Mouse (Mus musculus) neural tube, embryonic 13.5 days (tissue): ENCODE data around the gene Fbxl16. TPM values are rescaled to one million over a fixed set of nuclear protein-coding genes. Genes with fewer than 3 reads are reported as not detected.

Experiments
- ATAC-seq: fragments of 200-750 bp; cut with Nextera tagmentation; 2 replicates; pipeline ENCODE4 v1.8.0; 2017; ENCODE audit warnings: low read depth, mild to moderate bottlenecking, moderate TSS enrichment, moderate library complexity
- H3K27ac ChIP-seq: fragments of 300-500 bp; sonication (generic); replicated peaks from 2 replicates; pipeline ENCODE4 v1.5.1; 2015; ENCODE audit warnings: moderate library complexity, mild to moderate bottlenecking, inconsistent platforms
- H3K27me3 ChIP-seq: fragments of 300-500 bp; sonication (generic); 2 replicates; pipeline ENCODE4 v1.6.1; 2015; ENCODE audit warnings: mild to moderate bottlenecking, inconsistent platforms
- H3K36me3 ChIP-seq: fragments of 300-500 bp; sonication (generic); 2 replicates; pipeline ENCODE4 v1.6.1; 2015; ENCODE audit warnings: mild to moderate bottlenecking, inconsistent platforms
- H3K4me1 ChIP-seq: fragments of 300-500 bp; sonication (generic); replicated peaks from 2 replicates; pipeline ENCODE4 v1.6.1; 2015; ENCODE audit warnings: inconsistent platforms
- H3K4me2 ChIP-seq: fragments of 300-500 bp; sonication (generic); 2 replicates; pipeline ENCODE4 v1.6.1; 2015; ENCODE audit warnings: inconsistent platforms, mild to moderate bottlenecking, moderate library complexity
- H3K4me3 ChIP-seq: fragments of 300-500 bp; sonication (generic); 2 replicates; pipeline ENCODE4 v1.5.1; 2015; ENCODE audit warnings: mild to moderate bottlenecking, inconsistent platforms
- H3K9ac ChIP-seq: fragments of 300-500 bp; sonication (generic); 2 replicates; pipeline ENCODE4 v1.6.1; 2015; ENCODE audit warnings: moderate library complexity, mild to moderate bottlenecking, inconsistent platforms
- H3K9me3 ChIP-seq: fragments of 300-500 bp; sonication (generic); 2 replicates; pipeline ENCODE4 v1.6.1; 2016; ENCODE audit warnings: inconsistent platforms
- WGBS: fragments of 180-500 bp; shearing (Covaris S2); methylation state at CpG from one replicate; pipeline ENCODE4 v1.1.7; 2015; 5-methylcytosine and 5-hydroxymethylcytosine counted together
- polyA plus RNA-seq: library from polyadenylated mRNA; unstranded; fragments of >200 nt; fragmentation: Nextera tagmentation; extraction: Ambion mirVana; gene quantifications from 2 replicates; pipeline ENCODE4 v1.2.1, GENCODE M21; 2015

Gene Fbxl16
- polyA plus RNA-seq, 1 experiment from 2014 or later: 31.8 TPM

DNA sequence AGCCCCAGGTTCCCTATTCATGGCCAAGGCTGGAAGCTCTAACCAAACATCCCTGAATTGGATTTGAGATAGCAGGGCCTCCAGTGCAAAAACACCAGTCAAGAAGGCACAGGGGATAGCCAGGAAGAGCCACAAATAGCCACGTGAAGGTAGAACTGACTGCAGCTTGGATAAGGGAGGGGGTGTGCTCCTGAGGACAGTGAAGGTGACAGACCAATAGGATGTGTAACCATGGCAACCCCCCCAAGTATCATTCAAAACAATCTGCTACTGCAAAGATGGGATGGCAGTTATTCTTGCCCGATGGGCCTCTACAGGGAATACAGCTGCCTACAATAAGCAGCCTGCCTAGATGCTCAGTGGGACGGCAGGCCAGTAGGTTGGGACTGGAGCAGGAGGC, 28.6 kb downstream of the Fbxl16 start:
- Histone ChIP-seq H3K9ac (peak overlapping the region; percentile 87), H3K27me3 (no peaks in the 10 kb centered on the region), H3K4me2 (peak overlapping the region; percentile 98), H3K36me3 (peaks cover 53% of the 10 kb centered on the region), H3K9me3 (no peaks in the 10 kb centered on the region), H3K27ac (peak overlapping the region; percentile 84), H3K4me1 (peaks cover 57% of the 10 kb centered on the region), H3K4me3 (peak overlapping the region; percentile 48)
- 20% methylated on average over 3 of the region's 3 CpGs for WGBS
- no peak for ATAC-seq

GRCm38 (mm10) chr17:25838904-25839303, 30.0 kb downstream of the Fbxl16 start:
- H3K4me3 ChIP-seq: no peak overlapping the region
- H3K27ac ChIP-seq: no peak overlapping the region
- ATAC-seq: no peak
- peaks cover 63% of the 10 kb centered on the region for H3K4me1 ChIP-seq
- H3K36me3 ChIP-seq: peaks cover 59% of the 10 kb centered on the region
- WGBS: 86% methylated on average over 4 of the region's 4 CpGs
- no peaks in the 10 kb centered on the region for H3K27me3 ChIP-seq
- no peak overlapping the region; the same call in 1 of the 2 replicates for H3K9ac ChIP-seq
- no peaks in the 10 kb centered on the region for H3K9me3 ChIP-seq
- H3K4me2 ChIP-seq: no peak overlapping the region

- H3K4me1 ChIP-seq: peaks cover 59% of the 10 kb centered on the region
- no peak for ATAC-seq
- no peak overlapping the region for H3K4me3 ChIP-seq
- no peak overlapping the region for H3K4me2 ChIP-seq
- H3K36me3 ChIP-seq: peaks cover 59% of the 10 kb centered on the region
- H3K9ac ChIP-seq: no peak overlapping the region
- no peaks in the 10 kb centered on the region for H3K9me3 ChIP-seq
- no peak overlapping the region for H3K27ac ChIP-seq
- no peaks in the 10 kb centered on the region for H3K27me3 ChIP-seq
- 80% methylated on average over 14 of the region's 14 CpGs for WGBS
Observed at GRCm38 (mm10) chr17:25839455-25840235, 30.8 kb downstream of the Fbxl16 start.

- Histone ChIP-seq H3K27ac (no peak overlapping the region), H3K36me3 (peaks cover 54% of the 10 kb centered on the region), H3K9me3 (no peaks in the 10 kb centered on the region), H3K4me3 (no peak overlapping the region), H3K4me1 (peaks cover 54% of the 10 kb centered on the region), H3K9ac (no peak overlapping the region), H3K27me3 (no peaks in the 10 kb centered on the region), H3K4me2 (no peak overlapping the region)
- WGBS: 97% methylated on average over 6 of the region's 6 CpGs
- no peak for ATAC-seq
Observed at GRCm38 (mm10) chr17:25840519-25840918, 31.6 kb downstream of the Fbxl16 start.

- Histone ChIP-seq H3K27ac (no peak within 1 kb of the TSS), H3K4me1 (peaks cover 46% of the 10 kb centered on the region), H3K4me2 (no peak within 1 kb of the TSS), H3K9me3 (no peaks in the 10 kb centered on the region), H3K36me3 (peaks cover 53% of the 10 kb centered on the region), H3K4me3 (no peak within 1 kb of the TSS), H3K27me3 (no peaks in the 10 kb centered on the region), H3K9ac (no peak within 1 kb of the TSS)
- 92% methylated on average over 22 of the region's 22 CpGs for WGBS
- no peak for ATAC-seq
Observed at GRCm38 (mm10) chr17:25841117-25841880, 32.4 kb downstream of the Fbxl16 start, which contains the start of gene Gm20683. Gene Gm20683, minus strand, starts transcription at chr17:25841763.

DNA sequence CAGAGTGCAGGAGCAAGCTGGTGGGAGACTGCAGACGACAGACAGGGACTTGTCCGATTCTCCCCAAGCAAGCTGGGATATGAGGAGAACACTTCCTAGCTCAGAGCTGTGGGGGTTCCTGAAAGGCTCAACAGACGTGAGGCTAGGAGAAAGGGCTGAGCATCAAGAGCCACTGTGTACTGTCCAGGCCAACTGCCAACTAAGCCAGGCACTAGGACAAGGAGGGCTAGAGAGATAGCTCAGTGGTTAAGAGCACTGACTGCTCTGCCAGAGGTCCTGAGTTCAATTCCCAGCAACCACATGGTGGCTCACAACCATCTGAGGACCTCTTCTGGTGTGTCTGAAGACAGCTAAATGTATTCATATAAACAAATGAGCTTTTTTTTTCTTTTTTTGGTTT, 33.6 kb downstream of the Fbxl16 start:
- no peak for ATAC-seq
- Histone ChIP-seq H3K27me3 (no peaks in the 10 kb centered on the region), H3K27ac (no peak overlapping the region), H3K9ac (0 out of 2 replicates have a peak overlapping the region, but pooled peaks have one; percentile 86), H3K36me3 (peaks cover 62% of the 10 kb centered on the region), H3K4me3 (no peak overlapping the region), H3K4me1 (peaks cover 34% of the 10 kb centered on the region), H3K9me3 (no peaks in the 10 kb centered on the region), H3K4me2 (no peak overlapping the region)
- WGBS: 86% methylated on average over 3 of the region's 3 CpGs

DNA sequence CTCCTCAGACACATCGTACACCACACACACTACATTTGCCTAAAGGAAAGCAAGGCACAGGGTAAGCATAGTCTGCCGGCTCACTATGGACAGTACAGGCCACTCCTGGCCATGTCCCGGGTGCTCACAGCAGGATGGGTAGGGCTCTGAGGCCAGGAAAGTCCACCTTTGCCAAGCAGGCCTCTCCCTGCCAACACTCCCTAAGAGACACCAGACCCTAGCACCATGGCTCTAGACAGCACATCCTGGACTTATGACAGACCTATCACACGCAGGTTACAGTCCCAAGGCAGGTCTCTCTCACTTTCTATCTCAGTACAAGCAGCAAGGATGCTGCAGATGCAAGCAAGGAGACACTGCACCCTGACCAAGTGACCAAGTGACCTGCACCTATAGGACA, 34.2 kb downstream of the Fbxl16 start:
- Histone ChIP-seq H3K36me3 (peaks cover 65% of the 10 kb centered on the region), H3K4me1 (peaks cover 28% of the 10 kb centered on the region), H3K9ac (peak overlapping the region; percentile 86), H3K27me3 (no peaks in the 10 kb centered on the region), H3K4me3 (peak overlapping the region; percentile 86), H3K9me3 (no peaks in the 10 kb centered on the region), H3K4me2 (peak overlapping the region; percentile 95), H3K27ac (no peak overlapping the region)
- 90% methylated on average over 4 of the region's 4 CpGs for WGBS
- ATAC-seq: no peak

GRCm38 (mm10) chr17:25843636-25844395, 34.9 kb downstream of the Fbxl16 start:
- H3K27ac ChIP-seq: peak overlapping the region; percentile 69
- H3K4me2 ChIP-seq: peak overlapping the region; percentile 95
- 3% methylated on average over 38 of the region's 38 CpGs for WGBS
- peaks cover 23% of the 10 kb centered on the region for H3K4me1 ChIP-seq
- peak; percentile 38 for ATAC-seq
- no peaks in the 10 kb centered on the region for H3K27me3 ChIP-seq
- peaks cover 68% of the 10 kb centered on the region for H3K36me3 ChIP-seq
- no peaks in the 10 kb centered on the region for H3K9me3 ChIP-seq
- peak overlapping the region; percentile 86 for H3K9ac ChIP-seq
- H3K4me3 ChIP-seq: peak overlapping the region; percentile 86

DNA sequence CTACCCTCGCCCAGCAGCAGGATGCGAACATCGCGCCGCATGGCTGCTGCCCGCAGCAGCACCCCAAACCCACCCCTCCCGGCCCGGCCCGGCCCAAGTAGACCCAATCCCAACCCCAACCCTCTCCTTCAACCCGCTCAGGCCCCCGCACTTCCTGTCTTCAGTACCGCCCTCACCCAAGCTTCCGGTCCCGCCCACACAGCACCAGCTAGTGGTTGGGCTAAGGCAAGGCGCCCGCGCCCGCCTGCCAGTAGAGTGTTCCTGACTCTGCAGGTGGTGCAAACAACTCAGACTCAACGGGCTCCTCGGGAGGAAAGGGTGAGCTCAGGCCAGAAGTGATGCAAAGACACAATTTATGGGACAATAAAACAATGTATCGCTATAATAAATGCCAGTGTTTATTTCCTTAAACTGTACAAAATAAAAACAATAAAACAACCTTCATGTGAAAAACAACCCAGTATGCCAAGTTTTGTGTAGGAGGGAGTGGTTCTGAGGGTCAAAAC, 35.6 kb downstream of the Fbxl16 start, which contains the start of gene Rhot2:
TSS of gene Rhot2 (minus strand) at position 456 of the 506 bp plus-strand sequence.
- WGBS: under 1% methylated on average over 21 of the region's 21 CpGs

GRCm38 (mm10) chr17:25860229-25860628, 51.3 kb downstream of the Fbxl16 start:
- Histone ChIP-seq H3K9me3 (no peaks in the 10 kb centered on the region), H3K4me2 (peak overlapping the region; percentile 88), H3K27ac (no peak overlapping the region), H3K27me3 (no peaks in the 10 kb centered on the region), H3K4me3 (peak overlapping the region; percentile 68; the same call in 1 of the 2 replicates), H3K36me3 (no peaks in the 10 kb centered on the region), H3K4me1 (peaks cover 19% of the 10 kb centered on the region), H3K9ac (peak overlapping the region; percentile 83)
- ATAC-seq: no peak
- WGBS: 90% methylated on average over 6 of the region's 6 CpGs

More for the DNA sequence above, 35.6 kb downstream of the Fbxl16 start, which contains the start of gene Rhot2:
- Histone ChIP-seq H3K4me3 (peak within 1 kb of the TSS; percentile 86), H3K4me1 (peaks cover 18% of the 10 kb centered on the region), H3K9ac (peak within 1 kb of the TSS; percentile 86), H3K9me3 (no peaks in the 10 kb centered on the region), H3K4me2 (peak within 1 kb of the TSS; percentile 95), H3K27me3 (no peaks in the 10 kb centered on the region), H3K27ac (peak within 1 kb of the TSS; percentile 69), H3K36me3 (peaks cover 68% of the 10 kb centered on the region)
- ATAC-seq: peak; percentile 94

- no peaks in the 10 kb centered on the region for H3K36me3 ChIP-seq
- H3K27ac ChIP-seq: peak within 1 kb of the TSS; percentile 90
- no peaks in the 10 kb centered on the region for H3K9me3 ChIP-seq
- H3K27me3 ChIP-seq: no peaks in the 10 kb centered on the region
- peak within 1 kb of the TSS; percentile 68 for H3K4me3 ChIP-seq
- peaks cover 19% of the 10 kb centered on the region for H3K4me1 ChIP-seq
- 4% methylated on average over 65 of the region's 65 CpGs for WGBS
- peak within 1 kb of the TSS; percentile 88 for H3K4me2 ChIP-seq
- ATAC-seq: peak; percentile 94
- H3K9ac ChIP-seq: peak within 1 kb of the TSS; percentile 83
Observed at GRCm38 (mm10) chr17:25860832-25861703, 52.2 kb downstream of the Fbxl16 start, which contains the start of gene Wdr90. Gene Wdr90, minus strand, starts transcription at chr17:25861501.
